Mouse (Mus musculus) splenic B cell, adult 2 months (primary cell): ENCODE results near the gene Pfkm.
A peak's percentile ranks its signal among the peaks of the same experiment; 100 is the strongest.

Source experiments
- DNase-seq: peaks from one replicate; pipeline ENCODE4 v3.0.0-alpha.2; 2011; ENCODE audit warnings: low read depth, low spot score
- H3K27me3 ChIP-seq: 2 replicates; pipeline ENCODE4 v1.6.1; 2012; ENCODE audit warnings: mild to moderate bottlenecking, low read length, moderate library complexity, mixed read lengths; ENCODE audit not compliant: control insufficient read depth, poor library complexity, insufficient read depth, severe bottlenecking
- H3K36me3 ChIP-seq: 2 replicates; pipeline ENCODE4 v1.6.1; 2012; ENCODE audit warnings: mild to moderate bottlenecking, low read length, moderate library complexity, mixed read lengths; ENCODE audit not compliant: control insufficient read depth, poor library complexity, insufficient read depth, severe bottlenecking

Gene Pfkm

DNA sequence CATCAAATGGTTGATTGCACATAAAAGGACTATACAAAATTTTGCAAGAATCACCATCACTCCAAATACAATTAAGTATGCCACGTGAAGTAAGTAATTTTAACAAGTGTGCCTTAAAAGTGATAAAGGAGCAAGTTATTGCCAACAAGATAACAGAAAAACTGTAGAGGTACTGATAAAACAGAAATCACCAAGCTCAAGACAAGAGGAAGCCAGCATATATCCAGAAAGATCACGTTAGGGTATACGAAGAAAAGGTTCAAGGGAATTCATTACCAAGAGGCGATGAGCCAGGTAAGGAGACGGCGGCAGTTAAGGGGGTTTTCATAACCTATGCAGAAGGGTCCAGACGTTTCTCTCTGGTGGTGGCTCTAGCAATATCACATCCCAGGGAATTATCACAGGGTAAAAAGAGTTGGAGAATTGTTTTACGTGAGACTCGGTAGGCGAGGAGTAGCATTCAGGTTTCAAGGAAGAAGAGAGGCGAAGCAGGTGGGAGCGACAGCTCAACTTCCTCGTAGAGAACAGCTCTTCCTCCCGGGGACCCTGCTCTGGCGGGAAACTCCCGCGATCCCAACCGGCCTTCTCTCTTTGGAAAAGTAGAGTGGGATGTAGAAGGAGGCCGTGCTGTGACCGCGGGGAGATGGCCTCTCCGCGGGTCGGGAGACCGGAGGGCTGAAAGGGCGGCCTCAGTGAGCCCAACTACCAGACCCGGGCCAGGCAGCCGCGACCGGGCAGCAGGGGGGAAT is at the start of gene Pfkm:
Pfkm (plus strand) TSS at position 218 of the 749 bp plus-strand sequence.
- no peaks in the 10 kb centered on the region for H3K27me3 ChIP-seq
- DNase-seq = peak; percentile 8
- H3K36me3 ChIP-seq = no peaks in the 10 kb centered on the region

DNA sequence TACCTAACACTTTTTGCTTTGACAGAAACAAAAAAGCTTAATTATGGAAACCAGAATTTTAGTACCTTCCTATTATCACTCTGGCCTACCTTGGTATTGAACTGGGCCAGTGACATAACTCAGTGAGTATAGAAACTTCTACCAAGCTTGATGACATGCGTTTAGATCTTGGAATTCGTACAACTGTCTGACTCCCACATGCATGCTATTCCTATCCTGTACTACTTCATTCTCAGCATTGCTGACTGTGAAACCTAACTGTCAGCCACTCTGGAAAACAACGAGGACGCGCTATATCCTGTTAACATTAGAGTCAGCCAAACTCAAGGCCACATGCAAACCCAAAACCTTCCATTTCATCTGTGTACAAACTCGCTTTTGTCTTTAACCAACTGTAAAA is 48.4 kb upstream of the Pfkm start:
- Histone ChIP-seq H3K27me3 (no peaks in the 10 kb centered on the region), H3K36me3 (peaks cover 30% of the 10 kb centered on the region)
- no peak for DNase-seq

DNA sequence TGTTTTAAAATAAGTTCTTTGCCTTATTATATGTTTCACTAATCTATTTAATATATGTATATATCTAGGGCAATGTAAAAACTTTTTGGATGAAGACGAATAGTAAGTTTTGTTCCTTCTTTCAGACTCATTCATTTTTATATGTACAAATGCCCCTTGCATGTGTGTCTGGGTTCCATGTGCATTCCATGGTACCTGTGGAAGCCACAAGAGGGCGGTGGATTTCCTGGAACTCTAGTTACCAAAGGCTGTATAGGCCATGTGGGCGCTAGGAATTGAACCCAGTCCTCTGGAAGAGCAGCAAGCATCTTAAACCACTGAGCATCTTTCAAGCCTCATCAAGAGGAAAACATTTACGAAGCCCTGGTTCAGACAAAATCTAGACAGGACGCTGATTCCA is 48.0 kb upstream of the Pfkm start:
- no peak for DNase-seq
- no peaks in the 10 kb centered on the region for H3K27me3 ChIP-seq
- peaks cover 30% of the 10 kb centered on the region for H3K36me3 ChIP-seq

DNA sequence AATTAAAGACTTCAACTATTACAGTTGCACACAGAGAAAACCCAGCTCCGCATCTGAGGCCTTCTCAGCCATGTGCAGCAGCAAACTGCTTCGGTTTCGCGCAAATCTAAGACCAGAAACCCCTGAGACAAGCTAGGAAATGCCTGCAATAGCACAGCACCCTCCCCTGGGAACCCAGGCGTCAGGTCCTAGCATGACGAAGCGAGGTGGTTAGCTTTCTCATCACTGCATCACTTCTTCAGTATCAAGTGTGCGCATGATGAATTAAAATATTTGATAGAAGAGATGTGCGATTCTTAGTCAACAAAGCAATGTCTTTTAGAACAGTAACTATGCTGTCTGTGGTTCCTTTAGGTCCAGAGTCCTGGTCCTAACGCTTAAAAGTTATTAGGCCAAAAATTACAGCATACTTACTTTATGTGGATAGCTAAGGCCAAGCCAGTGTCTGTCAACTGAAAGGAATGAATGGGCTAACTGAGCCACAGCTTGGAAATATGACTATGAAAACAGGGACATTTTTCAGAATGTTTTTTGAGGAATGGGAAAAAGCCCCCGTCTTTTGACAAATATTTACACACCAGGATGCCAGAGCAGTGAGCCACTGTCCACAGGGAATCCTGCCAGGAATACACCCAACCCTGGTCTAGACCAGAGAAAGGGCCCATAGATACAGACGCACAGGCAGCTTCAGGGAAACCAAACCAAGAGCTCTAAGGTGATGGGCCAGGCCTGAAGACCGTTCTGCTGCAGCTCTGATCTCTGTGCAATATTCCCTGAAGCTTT is 43.3 kb upstream of the Pfkm start:
- H3K27me3 ChIP-seq = no peaks in the 10 kb centered on the region
- DNase-seq = no peak

DNA sequence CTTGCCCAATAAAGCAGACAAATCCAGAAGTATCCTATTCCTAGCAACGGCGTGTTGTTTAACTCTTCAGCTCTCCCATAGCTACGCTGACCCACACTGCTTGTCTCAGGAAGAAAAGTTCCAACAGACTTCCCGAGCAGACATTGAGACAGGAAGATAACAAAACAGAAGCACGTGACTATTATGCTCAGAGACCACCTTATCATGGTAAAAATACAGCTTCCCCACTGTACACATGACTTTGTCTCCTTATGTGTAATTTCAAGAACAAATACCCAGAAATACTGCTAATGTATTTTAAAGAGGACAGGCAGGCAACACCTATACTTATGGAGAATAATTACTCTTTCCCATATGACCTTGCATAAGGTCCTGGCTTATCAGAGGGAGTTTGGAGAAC is 40.7 kb upstream of the Pfkm start:
- peaks cover 20% of the 10 kb centered on the region for H3K36me3 ChIP-seq
- DNase-seq = no peak

More for the DNA sequence above, 43.3 kb upstream of the Pfkm start:
- H3K36me3 ChIP-seq = peaks cover 31% of the 10 kb centered on the region

DNA sequence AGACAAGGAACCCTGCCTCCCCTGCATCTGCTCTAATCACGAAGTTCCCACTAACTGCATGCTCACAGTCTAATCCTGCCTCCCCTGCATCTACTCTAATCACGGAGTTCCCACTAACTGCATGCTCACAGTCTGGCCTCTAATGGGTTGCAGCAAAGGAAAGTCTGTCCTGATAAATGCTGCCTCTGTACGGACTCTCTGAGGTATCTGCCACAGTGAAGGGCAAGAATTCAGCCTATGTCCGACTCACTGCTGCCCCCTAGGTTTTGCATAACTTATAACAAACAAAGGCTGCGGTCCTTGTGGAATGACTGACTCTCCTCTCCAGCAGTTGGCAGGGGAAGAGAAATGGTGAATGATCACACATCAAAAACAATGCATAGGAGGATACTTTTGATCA is 37.1 kb upstream of the Pfkm start:
- peak; percentile 58 for DNase-seq
- H3K27me3 ChIP-seq = no peaks in the 10 kb centered on the region
- peaks cover 22% of the 10 kb centered on the region for H3K36me3 ChIP-seq

More for the DNA sequence above, 40.7 kb upstream of the Pfkm start:
- no peaks in the 10 kb centered on the region for H3K27me3 ChIP-seq

DNA sequence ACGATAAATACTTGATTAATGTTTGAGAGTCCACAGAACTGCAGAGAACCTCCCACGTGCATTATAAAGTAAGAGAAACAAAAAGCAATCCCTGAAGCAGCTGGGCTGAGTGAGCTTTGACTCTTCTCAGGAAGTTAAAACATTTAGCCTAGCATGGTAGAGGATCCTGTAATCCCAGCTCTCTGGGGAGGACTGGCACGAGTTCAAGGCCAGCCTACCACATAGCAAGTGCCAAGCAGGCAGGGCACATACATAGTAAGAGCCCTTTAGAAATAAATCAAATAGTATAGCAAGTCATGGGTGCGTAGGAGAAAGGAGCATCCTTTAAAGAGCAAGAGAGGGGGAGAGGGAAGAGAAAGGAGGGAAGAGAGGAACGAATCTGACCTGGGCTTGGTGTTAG is 26.5 kb upstream of the Pfkm start:
- Histone ChIP-seq H3K36me3 (peaks cover 22% of the 10 kb centered on the region), H3K27me3 (no peaks in the 10 kb centered on the region)
- no peak for DNase-seq

DNA sequence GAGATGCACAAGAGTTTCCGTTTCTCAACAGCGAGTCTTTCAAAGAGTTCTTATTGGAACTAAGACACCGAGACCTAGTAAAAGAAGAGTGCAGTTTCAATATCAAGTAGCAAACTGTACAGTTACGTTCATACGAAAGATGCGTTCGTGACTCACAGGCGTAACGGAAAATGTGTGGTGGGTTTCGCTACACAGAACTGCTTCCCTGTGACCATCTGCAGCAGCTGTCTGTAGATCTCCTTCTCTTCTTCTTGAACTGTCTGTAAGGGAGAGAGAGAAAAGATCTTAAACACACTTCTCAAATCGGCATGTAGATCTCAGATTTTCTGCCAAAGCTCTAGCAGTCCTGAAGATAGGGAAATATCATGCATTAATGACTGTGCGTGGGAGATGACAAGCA is 25.8 kb upstream of the Pfkm start:
- H3K27me3 ChIP-seq = no peaks in the 10 kb centered on the region
- H3K36me3 ChIP-seq = peaks cover 21% of the 10 kb centered on the region
- DNase-seq = peak; percentile 47

DNA sequence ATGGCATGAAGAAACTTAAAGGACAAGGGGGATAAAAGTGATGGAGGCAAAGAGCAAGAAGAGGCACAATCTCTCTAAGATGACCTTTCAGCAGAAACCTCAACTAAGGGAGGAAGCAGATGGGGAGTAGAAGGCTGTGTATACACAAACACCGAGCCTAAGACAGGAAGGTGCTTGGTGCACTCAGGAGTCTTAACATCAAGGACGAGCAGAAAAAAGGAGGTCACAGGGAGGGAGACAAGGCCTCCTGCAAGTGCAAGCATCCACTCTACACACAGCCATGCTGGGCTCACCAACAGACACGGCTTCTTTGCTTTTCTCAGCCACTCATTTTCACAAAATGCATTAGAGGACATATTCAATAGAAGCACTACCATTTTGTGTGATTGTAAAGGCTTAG is 24.9 kb upstream of the Pfkm start:
- Histone ChIP-seq H3K36me3 (peaks cover 20% of the 10 kb centered on the region), H3K27me3 (no peaks in the 10 kb centered on the region)
- no peak for DNase-seq

DNA sequence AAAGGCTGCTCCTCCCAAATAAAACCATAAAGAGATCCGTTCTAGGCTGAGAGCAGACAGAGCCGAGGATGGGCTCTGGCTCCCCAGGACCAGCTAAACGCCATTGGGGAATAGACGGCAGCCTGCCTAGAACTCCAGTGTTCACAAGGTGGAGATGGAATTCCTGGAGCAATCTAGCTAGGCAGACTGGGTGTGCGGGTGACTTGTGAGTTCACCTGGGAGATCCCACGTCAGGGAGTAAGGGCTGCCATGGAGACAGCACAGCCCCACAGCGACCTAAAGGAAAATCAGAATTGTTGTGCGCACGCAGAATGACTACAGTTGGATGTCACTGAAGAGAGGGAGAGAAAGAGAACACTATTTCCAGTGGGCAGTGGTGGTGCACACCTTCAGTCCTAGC is 23.9 kb upstream of the Pfkm start:
- no peak for DNase-seq
- H3K36me3 ChIP-seq = peaks cover 13% of the 10 kb centered on the region

DNA sequence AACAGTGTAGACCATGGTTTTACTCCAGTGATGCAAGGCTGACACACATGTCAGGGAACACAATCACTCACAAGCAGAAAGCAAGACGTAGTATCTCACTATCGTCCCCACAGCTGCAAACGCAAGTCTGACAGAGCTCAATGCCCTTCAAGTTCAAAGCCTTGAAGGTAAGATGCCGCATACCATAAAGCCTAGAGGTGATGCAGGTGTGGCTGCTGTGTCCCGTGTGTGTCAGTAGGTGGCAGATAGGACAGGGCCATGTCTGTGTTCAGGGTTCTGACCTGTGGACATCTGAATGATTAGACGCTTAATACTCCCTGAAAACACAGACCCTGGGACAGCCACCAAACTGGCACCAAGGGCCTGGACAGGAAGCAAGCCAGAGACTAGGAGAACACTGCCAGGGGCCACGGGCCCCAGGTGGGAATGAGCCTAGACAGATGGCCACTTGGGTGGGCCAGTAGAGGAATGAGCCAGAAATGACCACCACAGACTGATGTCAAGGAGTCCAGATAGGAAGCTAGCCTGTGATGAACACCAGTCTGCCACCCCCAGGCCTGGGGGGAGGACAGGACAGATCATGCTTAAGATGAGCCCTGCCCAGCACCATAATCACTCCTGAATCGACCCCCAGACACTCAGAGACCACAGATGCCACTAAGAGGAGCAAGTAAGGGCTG is 22.7 kb upstream of the Pfkm start:
- DNase-seq = no peak
- Histone ChIP-seq H3K27me3 (no peaks in the 10 kb centered on the region), H3K36me3 (peaks cover 12% of the 10 kb centered on the region)

More for the DNA sequence above, 23.9 kb upstream of the Pfkm start:
- H3K27me3 ChIP-seq = no peaks in the 10 kb centered on the region

DNA sequence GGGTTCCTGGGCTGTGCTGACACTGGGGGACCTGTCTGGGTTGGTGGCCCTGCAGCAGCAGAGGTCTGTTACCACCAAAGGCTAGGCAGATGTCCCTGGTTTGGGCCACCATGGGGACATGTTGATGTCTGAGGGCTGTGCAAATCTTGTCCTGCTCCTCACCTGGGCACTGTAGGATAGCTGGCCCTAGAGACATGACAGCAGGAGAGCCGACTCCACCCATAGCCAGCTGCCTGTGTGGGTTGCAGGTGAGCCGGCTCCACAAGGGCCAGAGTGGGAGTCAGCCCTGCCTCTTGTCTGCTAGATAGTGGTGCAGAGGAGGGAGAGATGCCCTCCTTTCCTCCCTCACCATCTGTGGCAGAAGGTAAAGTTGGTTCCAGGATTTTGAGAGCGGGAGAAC is 22.0 kb upstream of the Pfkm start:
- Histone ChIP-seq H3K27me3 (no peaks in the 10 kb centered on the region), H3K36me3 (peaks cover 8% of the 10 kb centered on the region)
- no peak for DNase-seq

DNA sequence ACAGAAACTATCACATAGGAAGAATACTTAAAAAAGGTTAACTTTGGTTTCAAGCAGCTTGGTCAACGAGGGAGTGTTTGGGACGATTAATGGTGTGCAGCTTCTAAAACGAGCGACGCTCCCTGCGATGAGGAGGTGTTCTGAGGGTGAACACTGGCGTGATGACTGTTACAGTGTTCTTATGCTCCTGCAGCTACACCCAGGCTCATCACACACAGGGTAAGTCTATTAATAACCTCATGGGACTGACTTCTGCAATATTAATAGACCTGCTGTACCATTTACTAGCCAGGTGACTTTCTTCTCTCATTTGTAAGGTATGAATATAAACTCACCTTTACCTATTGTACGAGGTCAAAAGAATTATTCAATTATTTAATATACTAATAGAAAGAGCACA is 17.9 kb upstream of the Pfkm start:
- H3K27me3 ChIP-seq = no peaks in the 10 kb centered on the region
- peaks cover 10% of the 10 kb centered on the region for H3K36me3 ChIP-seq
- peak; percentile 29 for DNase-seq

DNA sequence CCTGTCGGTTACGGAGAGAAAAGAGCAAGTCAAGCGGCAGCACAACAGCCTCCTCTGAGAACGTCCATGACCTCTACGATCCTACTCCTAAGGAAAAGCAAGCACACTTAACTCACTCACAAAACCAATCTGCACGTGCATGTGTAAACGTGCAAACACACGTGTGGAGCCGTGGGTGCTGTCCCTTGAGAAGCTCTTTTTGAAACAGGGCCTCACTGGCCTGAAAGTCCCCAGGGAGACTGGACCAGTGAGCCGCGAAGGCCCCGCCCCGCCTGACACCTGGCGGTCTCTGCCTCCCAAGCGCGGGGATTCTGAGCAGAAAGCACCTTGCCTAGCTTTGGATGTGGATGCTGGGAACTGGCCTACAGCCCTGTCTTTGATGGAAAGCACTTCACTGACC is 17.4 kb upstream of the Pfkm start:
- DNase-seq = peak; percentile 88
- Histone ChIP-seq H3K36me3 (peaks cover 10% of the 10 kb centered on the region), H3K27me3 (no peaks in the 10 kb centered on the region)

DNA sequence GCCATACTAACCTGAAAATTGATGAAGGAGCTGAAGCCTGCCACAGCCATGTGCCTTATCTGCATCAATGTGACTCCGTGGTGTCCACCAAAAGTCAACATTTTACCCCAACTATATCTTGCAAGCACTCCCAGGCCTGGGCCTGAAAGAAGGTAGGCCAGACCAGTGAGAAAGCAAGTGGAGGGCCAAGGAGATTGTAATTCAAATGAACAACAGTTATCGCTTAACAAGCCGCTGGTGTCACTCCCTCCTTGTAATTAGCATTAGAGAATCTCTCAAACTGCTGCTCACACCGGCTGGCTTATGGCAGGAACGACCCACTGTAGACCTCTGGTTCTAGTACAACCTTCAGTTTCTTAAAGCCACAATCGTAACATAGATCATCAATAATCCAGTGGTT is 15.5 kb upstream of the Pfkm start:
- no peaks in the 10 kb centered on the region for H3K27me3 ChIP-seq
- H3K36me3 ChIP-seq = peaks cover 8% of the 10 kb centered on the region
- DNase-seq = no peak
